Mouse (Mus musculus): ENCODE data around the gene Rbms1. TPM values are rescaled to one million over a fixed set of nuclear protein-coding genes. Genes with fewer than 3 reads are reported as not detected.

Gene Rbms1
- total and polyA plus RNA-seq, 3 experiments, result 10.1 to 27.4 TPM; not detected in 1

GRCm38 (mm10) chr2:60838856-60839255, 124.1 kb downstream of the Rbms1 start:
- Histone ChIP-seq H3K27me3 (ENCODE audit: control insufficient read depth in 1 of 2, insufficient read depth in 2 of 2, low read length in 2 of 2) (no peaks in the 10 kb centered on the region), H3K9me3 (replicated peaks; ENCODE audit: insufficient read depth, low read length) (no peaks in the 10 kb centered on the region), H3K36me3 (ENCODE audit: control insufficient read depth in 1 of 2, insufficient read depth in 2 of 2, low read length in 2 of 2) (peaks cover 0 to 8% of the 10 kb centered on the region in 2 experiments; a peak in 2 of 4 replicates), H3K4me1 (ENCODE audit: control insufficient read depth in 1 of 2, insufficient read depth in 2 of 2, low read length in 2 of 2) (peaks cover 1 to 5% of the 10 kb centered on the region in 2 experiments; a peak in 3 of 4 replicates), H3K27ac (ENCODE audit: control insufficient read depth, low read depth, low read length) (no peak overlapping the region), H3K79me2 (ENCODE audit: control insufficient read depth, insufficient read depth, low read length, poor library complexity) (no peaks in the 10 kb centered on the region), H3K4me3 (ENCODE audit: control insufficient read depth in 1 of 2, insufficient read depth in 1 of 2, low read depth in 2 of 2, low read length in 2 of 2) (no peak overlapping the region), H3K9ac (ENCODE audit: control insufficient read depth, low read depth, low read length, poor library complexity, severe bottlenecking) (no peak overlapping the region)
- TF ChIP-seq RAD21 (IDR thresholded peaks at IDR 0.05; ENCODE audit: low read depth, low read length), result no peak
- no peak for TF ChIP-seq USF2 (IDR thresholded peaks at IDR 0.05; ENCODE audit: borderline replicate concordance in 1 of 2, insufficient read depth in 1 of 2, low read depth in 1 of 2, low read length in 2 of 2)
- no peak for TF ChIP-seq ZC3H11A (IDR thresholded peaks at IDR 0.05; ENCODE audit: low read depth, low read length)
- no peak for TF ChIP-seq HCFC1 (IDR thresholded peaks at IDR 0.05; ENCODE audit: low read depth, low read length)
- TF ChIP-seq ZMIZ1 (IDR thresholded peaks at IDR 0.05; ENCODE audit: low read depth, low read length), result no peak
- TF ChIP-seq CHD2 (IDR thresholded peaks at IDR 0.05; ENCODE audit: low read length), result no peak
- no peak for TF ChIP-seq MAZ (IDR thresholded peaks at IDR 0.05; ENCODE audit: low read depth, low read length)
- no peak for TF ChIP-seq SMC3 (IDR thresholded peaks at IDR 0.05; ENCODE audit: low read depth, low read length)
- no peak for TF ChIP-seq MYB (IDR thresholded peaks at IDR 0.05; ENCODE audit: low read depth, low read length)
- no peak for TF ChIP-seq RCOR1 (IDR thresholded peaks at IDR 0.05; ENCODE audit: low read depth, low read length)
- TF ChIP-seq BHLHE40 (IDR thresholded peaks at IDR 0.05; ENCODE audit: borderline replicate concordance, low read depth, low read length), result no peak
- TF ChIP-seq ELF1 (IDR thresholded peaks at IDR 0.05; ENCODE audit: low read depth, low read length), result no peak
- no peak for TF ChIP-seq JUND (IDR thresholded peaks at IDR 0.05; ENCODE audit: low read depth, low read length)
- no peak for TF ChIP-seq POLR2A (IDR thresholded peaks at IDR 0.05; ENCODE audit: control insufficient read depth in 1 of 2, insufficient read depth in 1 of 2, low read depth in 1 of 2, low read length in 2 of 2, poor library complexity in 1 of 2)
- TF ChIP-seq GABPA (IDR thresholded peaks at IDR 0.05; ENCODE audit: low read depth, low read length), result no peak
- TF ChIP-seq MXI1 (IDR thresholded peaks at IDR 0.05; ENCODE audit: low read depth, low read length), result no peak
- no peak for TF ChIP-seq UBTF (IDR thresholded peaks at IDR 0.05; ENCODE audit: borderline replicate concordance, insufficient read depth, low read depth, low read length)
- TF ChIP-seq MEF2A (IDR thresholded peaks at IDR 0.05; ENCODE audit: extremely low read depth, insufficient replicate concordance, low read depth, low read length, poor library complexity, severe bottlenecking), result no peak
- TF ChIP-seq NRF1 (IDR thresholded peaks at IDR 0.05; ENCODE audit: insufficient read depth, low read depth, low read length, poor library complexity, severe bottlenecking), result no peak
- no peak for TF ChIP-seq ZNF384 (IDR thresholded peaks at IDR 0.05; ENCODE audit: low read depth, low read length)
- no peak for DNase-seq (ENCODE audit: low read depth, low spot score)

- TF ChIP-seq POLR2A (IDR thresholded peaks at IDR 0.05; ENCODE audit: control insufficient read depth in 1 of 2, insufficient read depth in 1 of 2, low read depth in 1 of 2, low read length in 2 of 2, poor library complexity in 1 of 2), result no peak
- no peak for TF ChIP-seq USF1 (IDR thresholded peaks at IDR 0.05; ENCODE audit: low read depth, low read length)
- no peak for TF ChIP-seq CTCF (IDR thresholded peaks at IDR 0.05 in 2 of 3, conservative IDR thresholded peaks at IDR 0.05 in 1 of 3; ENCODE audit: control insufficient read depth in 1 of 3, insufficient read depth in 1 of 3, low read depth in 2 of 3, low read length in 3 of 3, poor library complexity in 1 of 3, severe bottlenecking in 1 of 3)
- TF ChIP-seq RAD21 (IDR thresholded peaks at IDR 0.05; ENCODE audit: low read depth, low read length), result no peak
- no peak for TF ChIP-seq MYC (IDR thresholded peaks at IDR 0.05; ENCODE audit: low read depth, low read length)
- TF ChIP-seq POLR2AphosphoS5 (IDR thresholded peaks at IDR 0.05; ENCODE audit: borderline replicate concordance, low read depth, low read length), result no peak
- TF ChIP-seq ETS1 (IDR thresholded peaks at IDR 0.05; ENCODE audit: low read depth, low read length), result no peak
- no peak for TF ChIP-seq TCF12 (IDR thresholded peaks at IDR 0.05; ENCODE audit: low read depth, low read length)
- no peak for TF ChIP-seq SIN3A (IDR thresholded peaks at IDR 0.05; ENCODE audit: low read length)
- TF ChIP-seq TBP (IDR thresholded peaks at IDR 0.05; ENCODE audit: low read depth, low read length), result no peak
- no peak for TF ChIP-seq POLR2AphosphoS2 (IDR thresholded peaks at IDR 0.05; ENCODE audit: low read length)
- TF ChIP-seq NELFE (IDR thresholded peaks at IDR 0.05; ENCODE audit: low read depth, low read length), result no peak
- no peak for TF ChIP-seq GABPA (IDR thresholded peaks at IDR 0.05; ENCODE audit: low read depth, low read length)
- no peak for TF ChIP-seq MEF2A (IDR thresholded peaks at IDR 0.05; ENCODE audit: extremely low read depth, insufficient replicate concordance, low read depth, low read length, poor library complexity, severe bottlenecking)
- no peak for TF ChIP-seq SMC3 (IDR thresholded peaks at IDR 0.05; ENCODE audit: low read depth, low read length)
- Histone ChIP-seq H3K9ac (ENCODE audit: control insufficient read depth, low read depth, low read length, poor library complexity, severe bottlenecking) (no peak overlapping the region), H3K79me2 (ENCODE audit: control insufficient read depth, insufficient read depth, low read length, poor library complexity) (no peaks in the 10 kb centered on the region), H3K4me3 (ENCODE audit: control insufficient read depth in 1 of 2, insufficient read depth in 1 of 2, low read depth in 2 of 2, low read length in 2 of 2) (no peak overlapping the region), H3K4me1 (ENCODE audit: control insufficient read depth in 1 of 2, insufficient read depth in 2 of 2, low read length in 2 of 2) (no peaks in the 10 kb centered on the region; a peak in 1 of 4 replicates), H3K9me3 (replicated peaks; ENCODE audit: insufficient read depth, low read length) (no peaks in the 10 kb centered on the region), H3K27ac (ENCODE audit: control insufficient read depth, low read depth, low read length) (no peak overlapping the region), H3K27me3 (ENCODE audit: control insufficient read depth in 1 of 2, insufficient read depth in 2 of 2, low read length in 2 of 2) (no peaks in the 10 kb centered on the region), H3K36me3 (ENCODE audit: control insufficient read depth in 1 of 2, insufficient read depth in 2 of 2, low read length in 2 of 2) (no peaks in the 10 kb centered on the region; a peak in 1 of 4 replicates)
- DNase-seq (ENCODE audit: low read depth, low spot score), result no peak
Observed at GRCm38 (mm10) chr2:60837616-60838015, 125.4 kb downstream of the Rbms1 start.
